Mouse (Mus musculus) CH12.LX (cell line): ENCODE results near the gene Cdc42bpa. TPM values are rescaled to one million over a fixed set of nuclear protein-coding genes. Genes with fewer than 3 reads are reported as not detected.

Experiments used
- DNase-seq: peaks from one replicate; pipeline ENCODE4 v3.0.0-alpha.2; 2013; ENCODE audit errors: extremely low read depth
- H3K27ac ChIP-seq: 2 replicates; pipeline ENCODE4 v1.5.1; 2012; ENCODE audit warnings: low read depth, mild to moderate bottlenecking, control low read depth, moderate library complexity; ENCODE audit not compliant: insufficient read depth
- H3K27me3 ChIP-seq: replicated peaks from 2 replicates; pipeline ENCODE3; 2012; ENCODE audit warnings: inconsistent platforms
- H3K36me3 ChIP-seq, 2 experiments: replicated peaks in 1 of 2; 2 replicates each; pipeline versions ENCODE3 to v1.6.1; 2012; ENCODE audit warnings: inconsistent platforms in 1 of 2, low read length in 1 of 2, mild to moderate bottlenecking in 1 of 2, mixed read lengths in 1 of 2, moderate library complexity in 1 of 2; ENCODE audit not compliant: control insufficient read depth in 1 of 2, insufficient read depth in 1 of 2
- H3K4me1 ChIP-seq, 2 experiments: 2 replicates each; pipeline ENCODE4 v1.6.1; 2012; ENCODE audit warnings: inconsistent platforms in 1 of 2, moderate library complexity in 1 of 2; ENCODE audit not compliant: insufficient read depth in 2 of 2, control insufficient read depth in 1 of 2
- H3K4me2 ChIP-seq: 2 replicates; pipeline ENCODE4 v1.6.1; 2012; ENCODE audit warnings: low read depth, mild to moderate bottlenecking, control low read depth; ENCODE audit not compliant: poor library complexity, insufficient read depth, severe bottlenecking
- H3K4me3 ChIP-seq, 3 experiments: fragments of 150-350 bp in 1 of 3; sonication (generic) in 1 of 3; replicated peaks in 1 of 3; 2 replicates each; pipeline versions ENCODE3 to v1.5.1; 2011 to 2012; ENCODE audit warnings: low read depth in 2 of 3, low read length in 2 of 3, mild to moderate bottlenecking in 2 of 3, moderate library complexity in 2 of 3, control low read depth in 1 of 3, improper control_type of control experiment in 1 of 3, inconsistent platforms in 1 of 3, mixed read lengths in 1 of 3; ENCODE audit not compliant: poor library complexity in 1 of 3
- H3K79me2 ChIP-seq: replicated peaks from 2 replicates; pipeline ENCODE4 v1.6.1; 2012; ENCODE audit warnings: mild to moderate bottlenecking, moderate library complexity; ENCODE audit not compliant: control insufficient read depth, poor library complexity, insufficient read depth, severe bottlenecking; ENCODE audit errors: extremely low read depth
- H3K9ac ChIP-seq: 2 replicates; pipeline ENCODE4 v1.6.1; 2012; ENCODE audit warnings: low read depth, mild to moderate bottlenecking, control low read depth, moderate library complexity; ENCODE audit not compliant: insufficient read depth
- H3K9me3 ChIP-seq: replicated peaks from 2 replicates; pipeline ENCODE3; 2012; ENCODE audit warnings: low read length, inconsistent platforms, mixed read lengths
- BHLHE40 ChIP-seq: IDR thresholded peaks from 2 replicates; pipeline ENCODE4 v1.6.1; 2011; ENCODE audit warnings: mild to moderate bottlenecking, low read depth, low read length, improper control_type of control experiment
- CHD1 ChIP-seq: IDR thresholded peaks from 2 replicates; pipeline ENCODE4 v1.6.1; 2012; ENCODE audit warnings: low read depth, low read length, improper control_type of control experiment, inconsistent platforms
- CTCF ChIP-seq, 2 experiments: IDR thresholded peaks in 1 of 2; conservative IDR thresholded peaks in 1 of 2; 2 replicates each; pipeline ENCODE4 v1.5.1; 2011 to 2012; ENCODE audit warnings: low read depth in 2 of 2, low read length in 2 of 2, improper control_type of control experiment in 1 of 2, inconsistent platforms in 1 of 2, mild to moderate bottlenecking in 1 of 2, moderate library complexity in 1 of 2
- EP300 ChIP-seq: IDR thresholded peaks from 2 replicates; pipeline ENCODE4 v1.6.1; 2011; ENCODE audit warnings: low read length, improper control_type of control experiment
- ETS1 ChIP-seq: conservative IDR thresholded peaks from 2 replicates; pipeline ENCODE4 v1.6.1; 2012; ENCODE audit warnings: low read depth, mild to moderate bottlenecking, inconsistent platforms, low read length, improper control_type of control experiment, moderate library complexity
- MXI1 ChIP-seq: IDR thresholded peaks from 2 replicates; pipeline ENCODE4 v1.6.1; 2011; ENCODE audit warnings: mild to moderate bottlenecking, low read depth, low read length, improper control_type of control experiment
- MYC ChIP-seq: IDR thresholded peaks from 2 replicates; pipeline ENCODE4 v1.6.1; 2011; ENCODE audit warnings: low read depth, mild to moderate bottlenecking, improper control_type of control experiment, low read length
- RCOR1 ChIP-seq: conservative IDR thresholded peaks from 2 replicates; pipeline ENCODE4 v1.6.1; 2012; ENCODE audit warnings: low read depth, mild to moderate bottlenecking, inconsistent platforms, low read length, improper control_type of control experiment
- UBTF ChIP-seq: IDR thresholded peaks from 2 replicates; pipeline ENCODE4 v1.6.1; 2012; ENCODE audit warnings: low read depth, mild to moderate bottlenecking, inconsistent platforms, low read length, improper control_type of control experiment, moderate library complexity
- USF1 ChIP-seq: IDR thresholded peaks from 2 replicates; pipeline ENCODE4 v1.6.1; 2014; ENCODE audit warnings: low read depth, mild to moderate bottlenecking, inconsistent platforms, low read length, improper control_type of control experiment
- USF2 ChIP-seq: conservative IDR thresholded peaks from 2 replicates; pipeline ENCODE4 v1.6.1; 2011; ENCODE audit warnings: low read depth, low read length, improper control_type of control experiment
- ZMIZ1 ChIP-seq: IDR thresholded peaks from 2 replicates; pipeline ENCODE4 v1.6.1; 2012; ENCODE audit warnings: low read depth, mild to moderate bottlenecking, inconsistent platforms, low read length, improper control_type of control experiment
- ZNF384 ChIP-seq: IDR thresholded peaks from 2 replicates; pipeline ENCODE4 v1.6.1; 2012; ENCODE audit warnings: low read depth, low read length, improper control_type of control experiment, inconsistent platforms
- dilution Hi-C: fragments of 300-500 bp; cut with MboI; formaldehyde crosslinking; loops from 2 replicates; pipeline ENCODE4 v1.14.3; 2020; ENCODE audit warnings: low sequenced_read_pairs; ENCODE audit not compliant: extremely low pct_unique_long_range_greater_than_20kb, extremely low pct_ligation_motif_present
- in situ Hi-C: fragments of 300-500 bp; cut with MboI; formaldehyde crosslinking; loops from 3 replicates; pipeline ENCODE4 v1.14.3; 2019; ENCODE audit warnings: low sequenced_read_pairs, low pct_ligation_motif_present, low pct_unique_long_range_greater_than_20kb, mixed read lengths
- polyA plus RNA-seq: library from polyadenylated mRNA; unstranded; fragments of >175 nt; gene quantifications from 2 replicates; pipeline ENCODE4 v1.2.1, GENCODE M21; 2012; ENCODE audit warnings: low read depth; ENCODE audit not compliant: insufficient read length
- total RNA-seq, 2 experiments: library from RNA; depleted of rRNA; stranded (reverse); fragments of 300-350 nt in 1 of 2; fragments of >200 nt in 1 of 2; gene quantifications; 2 replicates each; pipeline ENCODE4 v1.2.3; 2012 to 2014

Cdc42bpa gene
- total and polyA plus RNA-seq, 3 experiments = 5.3 to 9.0 (median 5.6) TPM

DNA sequence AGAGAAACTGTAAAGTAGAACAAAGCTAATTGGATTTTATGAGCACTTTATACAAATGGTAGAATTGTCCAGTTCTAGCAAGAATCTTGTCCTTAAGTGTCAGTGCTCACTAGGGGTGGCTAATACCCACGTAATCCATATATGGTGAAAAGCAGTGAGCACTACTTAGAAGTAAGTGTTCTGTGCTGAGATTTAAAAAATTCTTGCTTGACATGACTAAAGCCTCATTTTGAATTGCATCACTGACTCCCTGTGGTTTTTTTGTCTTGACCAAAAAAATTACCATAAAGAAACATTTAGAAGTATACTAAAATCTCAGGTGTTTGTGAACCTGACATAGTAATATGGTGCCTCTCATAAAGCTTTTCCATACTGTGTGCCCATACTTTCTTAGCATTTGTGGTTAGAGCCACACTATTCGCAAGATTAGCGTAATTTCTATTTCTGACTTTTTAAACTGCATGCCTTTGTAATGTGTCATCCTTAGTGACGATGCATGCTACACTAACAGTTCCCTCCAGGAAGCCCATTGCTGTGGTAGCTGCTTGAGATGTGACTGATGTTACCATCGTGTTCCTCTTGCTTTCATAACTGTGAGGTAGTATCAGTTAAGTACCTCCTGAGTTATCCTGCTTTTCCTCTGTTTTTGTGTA, 9.6 kb downstream of the Cdc42bpa start:
- TF ChIP-seq EP300 (0 out of 2 replicates have a peak, but pooled peaks have one; percentile 11), ETS1 (no peak)
- Histone ChIP-seq H3K79me2 (no peaks in the 10 kb centered on the region), H3K4me1 (peaks cover 0 to 16% of the 10 kb centered on the region in 2 experiments; a peak in 2 of 4 replicates), H3K27ac (no peak overlapping the region), H3K4me2 (no peak overlapping the region), H3K27me3 (no peaks in the 10 kb centered on the region), H3K9ac (no peak overlapping the region), H3K36me3 (no peaks in the 10 kb centered on the region), H3K4me3 (no peak overlapping the region), H3K9me3 (no peaks in the 10 kb centered on the region)
- DNase-seq = peak; percentile 25
- in situ Hi-C loops (no loop called here), dilution Hi-C loops (no loop called here)

DNA sequence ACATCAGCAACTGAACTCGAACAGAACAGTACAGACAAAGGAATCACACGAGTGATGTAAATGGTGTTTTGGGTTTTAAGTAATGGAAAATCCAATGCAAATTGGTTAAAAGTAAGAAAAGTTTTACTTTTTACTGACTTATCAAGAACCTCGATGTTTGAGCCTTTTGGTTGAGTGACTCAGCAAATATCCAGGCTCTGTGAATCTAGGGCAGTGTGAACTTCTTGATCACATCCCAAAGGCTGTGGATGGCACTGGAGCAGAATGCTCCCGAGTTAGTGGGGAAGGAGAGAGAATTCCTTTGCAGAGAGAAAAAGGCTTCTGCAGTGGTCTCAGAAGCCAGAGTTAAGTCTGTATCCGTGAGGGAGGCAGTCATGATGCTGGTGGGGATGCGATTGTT, 14.7 kb downstream of the Cdc42bpa start:
- Histone ChIP-seq H3K36me3 (no peaks in the 10 kb centered on the region), H3K9ac (no peak overlapping the region), H3K4me3 (no peak overlapping the region), H3K27ac (no peak overlapping the region), H3K9me3 (no peaks in the 10 kb centered on the region), H3K4me1 (peaks cover 0 to 18% of the 10 kb centered on the region in 2 experiments; a peak in 2 of 4 replicates), H3K27me3 (no peaks in the 10 kb centered on the region), H3K4me2 (no peak overlapping the region; the same call in 1 of the 2 replicates), H3K79me2 (no peaks in the 10 kb centered on the region; the same call in 1 of the 2 replicates)
- in situ Hi-C loops (no loop called here), dilution Hi-C loops (no loop called here)
- TF ChIP-seq ZMIZ1 (no peak), MYC (no peak), ZNF384 (no peak), BHLHE40 (no peak)
- DNase-seq = no peak

DNA sequence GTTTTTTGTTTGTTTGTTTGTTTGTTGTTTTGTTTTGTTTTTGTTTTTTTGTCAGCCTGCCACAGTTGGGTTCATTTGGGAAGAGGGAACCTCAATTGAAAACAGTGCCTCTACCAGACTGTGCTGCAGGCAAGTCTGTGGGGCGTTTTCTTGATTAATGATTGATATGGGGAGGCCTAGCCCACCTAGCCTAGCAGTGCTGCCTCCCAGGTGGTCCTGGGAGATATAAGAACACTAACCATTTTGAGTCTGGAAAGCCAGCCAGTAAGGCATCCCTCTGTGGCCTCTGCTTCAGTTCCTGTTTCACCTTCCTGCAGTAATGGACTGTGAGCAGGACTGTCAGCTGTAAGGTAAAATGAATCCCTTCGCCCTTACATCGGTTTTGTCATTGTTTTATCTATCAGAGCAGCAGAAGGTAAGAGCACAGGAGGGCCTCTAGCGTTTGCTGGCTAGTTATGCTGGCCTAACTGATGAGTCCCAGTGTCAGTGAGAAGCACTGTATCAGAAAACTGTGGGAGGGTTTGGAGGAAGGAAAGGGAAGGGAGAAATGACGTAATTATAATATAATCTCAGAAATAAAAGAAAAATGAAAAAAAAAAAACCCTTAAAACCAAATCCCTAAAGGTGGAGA, 15.5 kb downstream of the Cdc42bpa start:
- H3K27me3 ChIP-seq = no peaks in the 10 kb centered on the region
- H3K9ac ChIP-seq = no peak overlapping the region
- dilution Hi-C loops = no loop called here
- TF ChIP-seq USF2 (no peak), CTCF (conservative IDR thresholded peaks at IDR 0.05 in 1 of 2, IDR thresholded peaks at IDR 0.05 in 1 of 2; ENCODE audit: low read depth in 2 of 2, low read length in 2 of 2) (no peak), UBTF (no peak), USF1 (no peak), MXI1 (no peak), RCOR1 (no peak), CHD1 (no peak)
- H3K9me3 ChIP-seq = no peaks in the 10 kb centered on the region
- H3K4me2 ChIP-seq = no peak overlapping the region
- peaks cover 0 to 13% of the 10 kb centered on the region in 2 experiments; a peak in 2 of 4 replicates for H3K4me1 ChIP-seq
- no peaks in the 10 kb centered on the region; the same call in 1 of the 2 replicates for H3K79me2 ChIP-seq
- in situ Hi-C loops = no loop called here
- H3K4me3 ChIP-seq = no peak overlapping the region
- DNase-seq = no peak
- no peak overlapping the region for H3K27ac ChIP-seq
- no peaks in the 10 kb centered on the region for H3K36me3 ChIP-seq
